Mouse (Mus musculus) neural tube, embryonic 15.5 days (tissue): ENCODE measurements around the gene Crb1. TPM values are rescaled to one million over a fixed set of nuclear protein-coding genes. Genes with fewer than 3 reads are reported as not detected.

Experiments
- ATAC-seq: fragments of 200-750 bp; cut with Nextera tagmentation; 2 replicates; pipeline ENCODE4 v1.8.0; 2017; ENCODE audit warnings: mild to moderate bottlenecking, moderate TSS enrichment, moderate library complexity; ENCODE audit not compliant: low FRiP score
- H3K27ac ChIP-seq: fragments of 300-500 bp; sonication (generic); replicated peaks from 2 replicates; pipeline ENCODE4 v1.5.1; 2015; ENCODE audit warnings: mild to moderate bottlenecking, inconsistent platforms
- H3K27me3 ChIP-seq: fragments of 300-500 bp; sonication (generic); replicated peaks from 2 replicates; pipeline ENCODE4 v1.6.1; 2015; ENCODE audit warnings: inconsistent platforms
- H3K36me3 ChIP-seq: fragments of 300-500 bp; sonication (generic); 2 replicates; pipeline ENCODE4 v1.6.1; 2015; ENCODE audit warnings: inconsistent platforms
- H3K4me1 ChIP-seq: fragments of 300-500 bp; sonication (generic); 2 replicates; pipeline ENCODE4 v1.6.1; 2015; ENCODE audit warnings: inconsistent platforms
- H3K4me2 ChIP-seq: fragments of 300-500 bp; sonication (generic); 2 replicates; pipeline ENCODE4 v1.6.1; 2015; ENCODE audit warnings: inconsistent platforms, mild to moderate bottlenecking, moderate library complexity
- H3K4me3 ChIP-seq: fragments of 300-500 bp; sonication (generic); replicated peaks from 2 replicates; pipeline ENCODE4 v1.5.1; 2015; ENCODE audit warnings: mild to moderate bottlenecking, inconsistent platforms
- H3K9ac ChIP-seq: fragments of 300-500 bp; sonication (generic); replicated peaks from 2 replicates; pipeline ENCODE4 v1.6.1; 2015; ENCODE audit warnings: mild to moderate bottlenecking, inconsistent platforms
- H3K9me3 ChIP-seq: fragments of 300-500 bp; sonication (generic); replicated peaks from 2 replicates; pipeline ENCODE4 v1.6.1; 2016; ENCODE audit warnings: inconsistent platforms
- WGBS: fragments of 180-500 bp; shearing (Covaris S2); methylation state at CpG from one replicate; pipeline ENCODE4 v1.1.7; 2015; ENCODE audit warnings: mixed read lengths; 5-methylcytosine and 5-hydroxymethylcytosine counted together
- polyA plus RNA-seq: library from polyadenylated mRNA; unstranded; fragments of >200 nt; fragmentation: Nextera tagmentation; extraction: Ambion mirVana; gene quantifications from 2 replicates; pipeline ENCODE4 v1.2.1, GENCODE M21; 2015

Crb1 gene
- polyA plus RNA-seq, 1 experiment from 2014 or later = 0.95 TPM

GRCm38 (mm10) chr1:139391747-139392146, 14.8 kb upstream of the Crb1 start:
- Histone ChIP-seq H3K4me1 (0 out of 2 replicates have a peak, but pooled peaks cover 3% of the 10 kb centered on the region), H3K36me3 (no peaks in the 10 kb centered on the region), H3K4me2 (no peak overlapping the region), H3K9me3 (no peaks in the 10 kb centered on the region), H3K9ac (no peak overlapping the region), H3K27ac (no peak overlapping the region), H3K27me3 (no peaks in the 10 kb centered on the region), H3K4me3 (no peak overlapping the region)
- WGBS = 15% methylated on average over 2 of the region's 2 CpGs
- no peak for ATAC-seq

DNA sequence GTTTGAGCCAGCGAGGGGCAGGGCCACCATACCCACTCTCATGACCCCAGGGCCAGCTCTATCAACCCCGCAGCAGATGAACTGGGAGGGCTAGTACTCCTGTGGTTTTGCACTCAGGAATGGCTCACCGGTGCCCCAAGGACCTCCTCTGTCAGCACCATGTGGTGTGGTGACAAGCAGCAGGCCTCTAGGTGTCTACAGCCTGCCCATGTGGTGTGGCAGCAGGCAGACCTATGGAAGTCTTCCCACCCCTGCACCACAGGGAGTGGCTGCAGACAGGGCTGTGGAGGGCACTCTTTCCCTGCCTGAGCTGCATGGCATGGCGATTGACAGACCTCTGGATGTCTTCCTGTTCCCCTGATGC, 2.7 kb upstream of the Crb1 start:
- Histone ChIP-seq H3K4me3 (no peak overlapping the region), H3K4me1 (peaks cover 13% of the 10 kb centered on the region), H3K9me3 (no peaks in the 10 kb centered on the region), H3K27ac (no peak overlapping the region), H3K9ac (no peak overlapping the region), H3K4me2 (no peak overlapping the region), H3K27me3 (no peaks in the 10 kb centered on the region), H3K36me3 (no peaks in the 10 kb centered on the region)
- WGBS = 43% methylated on average over 4 of the region's 4 CpGs
- no peak for ATAC-seq

DNA sequence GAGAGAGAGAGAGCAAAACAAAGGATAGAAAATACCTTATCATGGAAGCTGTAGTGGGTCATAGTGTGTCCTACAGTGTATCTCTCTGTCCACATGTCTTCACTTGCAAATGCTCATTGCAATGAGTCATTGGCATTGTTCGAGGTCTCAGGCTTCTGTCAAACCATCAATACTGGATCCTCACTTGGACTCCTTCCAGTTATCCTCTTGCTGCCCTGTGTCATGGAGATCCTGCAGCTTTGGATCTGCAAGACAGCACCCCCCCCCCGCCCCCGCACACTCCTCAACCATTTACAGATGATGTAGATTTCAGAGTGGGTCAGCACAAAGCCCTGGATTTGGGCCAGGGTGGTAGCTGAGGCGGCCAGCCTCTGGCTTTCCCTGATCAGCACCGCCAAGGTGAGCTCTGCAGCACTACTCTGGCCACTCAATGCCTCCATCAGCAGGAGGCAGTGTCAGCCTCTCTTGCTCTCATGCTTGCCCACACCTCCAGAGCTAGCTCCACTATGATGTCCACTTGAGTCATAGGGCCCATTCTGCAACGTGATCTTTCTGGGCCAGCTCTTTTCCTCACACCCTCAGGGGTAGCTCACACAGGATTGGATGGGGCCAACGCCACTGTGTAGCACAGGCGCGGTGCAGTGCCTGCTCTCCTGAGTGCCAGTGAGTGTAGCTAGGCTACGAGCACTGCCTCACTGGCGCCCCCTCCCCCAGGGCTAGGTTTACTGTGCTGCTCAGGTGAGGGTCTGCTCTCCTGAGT, 2.1 kb upstream of the Crb1 start:
- Histone ChIP-seq H3K4me1 (peaks cover 13% of the 10 kb centered on the region), H3K27me3 (no peaks in the 10 kb centered on the region), H3K27ac (no peak overlapping the region), H3K4me2 (no peak overlapping the region), H3K9me3 (no peaks in the 10 kb centered on the region), H3K4me3 (no peak overlapping the region), H3K9ac (no peak overlapping the region), H3K36me3 (no peaks in the 10 kb centered on the region)
- WGBS = 34% methylated on average over 11 of the region's 11 CpGs
- ATAC-seq = 0 out of 2 replicates have a peak, but pooled peaks have one; percentile 39

DNA sequence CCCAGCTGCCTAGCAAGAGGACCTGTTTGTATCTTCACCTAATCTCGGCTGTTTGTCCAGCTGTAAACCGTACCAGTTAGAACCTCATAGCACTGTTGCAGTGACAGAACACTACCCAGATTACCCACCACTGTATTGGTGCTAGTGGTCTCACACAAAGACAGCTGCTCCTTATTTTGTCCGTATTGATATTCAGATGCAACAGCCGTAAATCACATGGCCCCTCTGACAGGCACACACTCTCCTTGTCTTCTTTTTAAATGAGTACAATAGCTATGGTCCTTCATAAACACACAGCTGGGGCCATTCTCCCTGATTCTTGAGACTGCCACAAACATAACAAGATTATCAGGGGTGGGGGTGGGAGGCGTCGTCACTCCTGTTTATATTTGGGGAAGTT, 1.0 kb downstream of the Crb1 start:
- Histone ChIP-seq H3K4me2 (peak overlapping the region; percentile 51), H3K4me1 (peaks cover 13% of the 10 kb centered on the region), H3K9me3 (no peaks in the 10 kb centered on the region), H3K9ac (no peak overlapping the region), H3K27ac (no peak overlapping the region), H3K36me3 (no peaks in the 10 kb centered on the region), H3K4me3 (peak overlapping the region; percentile 17; the same call in 1 of the 2 replicates), H3K27me3 (no peaks in the 10 kb centered on the region)
- ATAC-seq = no peak
- WGBS = 12% methylated on average over 6 of the region's 6 CpGs

DNA sequence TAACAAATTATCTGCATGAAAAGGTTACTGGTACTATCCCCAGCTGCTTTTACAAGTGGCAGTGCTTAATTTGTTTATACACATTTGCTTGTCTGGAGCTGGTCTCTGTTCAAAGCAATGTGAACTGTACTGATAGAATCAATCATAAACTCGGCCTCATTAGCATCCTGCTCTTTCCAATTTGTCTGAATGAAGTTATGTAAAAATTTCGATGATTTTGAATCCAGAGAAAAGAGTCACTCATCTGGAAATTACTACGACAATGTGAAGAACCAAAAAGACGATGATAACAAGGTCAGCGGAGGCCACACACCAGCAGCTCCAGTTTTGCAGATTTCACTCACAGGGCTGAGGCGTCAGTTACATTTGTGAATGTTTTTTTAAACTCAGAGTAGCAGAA, 5.6 kb downstream of the Crb1 start:
- no peak overlapping the region for H3K9ac ChIP-seq
- 71% methylated on average over 6 of the region's 6 CpGs for WGBS
- ATAC-seq = no peak
- no peak overlapping the region for H3K4me3 ChIP-seq
- no peaks in the 10 kb centered on the region for H3K9me3 ChIP-seq
- no peaks in the 10 kb centered on the region for H3K27me3 ChIP-seq
- no peaks in the 10 kb centered on the region for H3K36me3 ChIP-seq
- H3K4me2 ChIP-seq = no peak overlapping the region
- peaks cover 7% of the 10 kb centered on the region for H3K4me1 ChIP-seq
- H3K27ac ChIP-seq = no peak overlapping the region

- 34% methylated on average over 4 of the region's 4 CpGs for WGBS
- no peak for ATAC-seq
- Histone ChIP-seq H3K27me3 (no peaks in the 10 kb centered on the region), H3K4me3 (no peak overlapping the region), H3K36me3 (no peaks in the 10 kb centered on the region), H3K4me2 (no peak overlapping the region), H3K4me1 (peaks cover 11% of the 10 kb centered on the region), H3K9ac (no peak overlapping the region), H3K27ac (no peak overlapping the region), H3K9me3 (no peaks in the 10 kb centered on the region)
These were observed 28.3 kb downstream of the Crb1 start for GRCm38 (mm10) chr1:139348566-139348965.

GRCm38 (mm10) chr1:139346602-139347371, 30.1 kb downstream of the Crb1 start:
- ATAC-seq = peak; percentile 89
- Histone ChIP-seq H3K27me3 (no peaks in the 10 kb centered on the region), H3K4me3 (no peak overlapping the region), H3K4me2 (peak overlapping the region; percentile 26), H3K36me3 (no peaks in the 10 kb centered on the region), H3K4me1 (peaks cover 11% of the 10 kb centered on the region), H3K27ac (peak overlapping the region; percentile 70), H3K9me3 (no peaks in the 10 kb centered on the region), H3K9ac (no peak overlapping the region)
- 39% methylated on average over 11 of the region's 11 CpGs for WGBS

GRCm38 (mm10) chr1:139346030-139346601, 30.8 kb downstream of the Crb1 start:
- Histone ChIP-seq H3K4me2 (no peak overlapping the region), H3K9ac (no peak overlapping the region), H3K4me3 (no peak overlapping the region), H3K36me3 (no peaks in the 10 kb centered on the region), H3K27me3 (no peaks in the 10 kb centered on the region), H3K4me1 (peaks cover 11% of the 10 kb centered on the region), H3K27ac (peak overlapping the region; percentile 70), H3K9me3 (no peaks in the 10 kb centered on the region)
- 42% methylated on average over 6 of the region's 6 CpGs for WGBS
- ATAC-seq = peak; percentile 48

- WGBS = 0% methylated on average over 1 of the region's 2 CpGs
- H3K4me1 ChIP-seq = no peaks in the 10 kb centered on the region
- peak; percentile 81 for ATAC-seq
- no peak overlapping the region for H3K4me2 ChIP-seq
- no peaks in the 10 kb centered on the region for H3K27me3 ChIP-seq
- H3K9me3 ChIP-seq = no peaks in the 10 kb centered on the region
- H3K9ac ChIP-seq = no peak overlapping the region
- no peak overlapping the region for H3K4me3 ChIP-seq
- H3K27ac ChIP-seq = no peak overlapping the region
- H3K36me3 ChIP-seq = no peaks in the 10 kb centered on the region
These were observed 36.6 kb downstream of the Crb1 start for GRCm38 (mm10) chr1:139340178-139340859.

- ATAC-seq = no peak
- WGBS = 65% methylated on average over 2 of the region's 2 CpGs
- Histone ChIP-seq H3K36me3 (no peaks in the 10 kb centered on the region), H3K4me3 (no peak overlapping the region), H3K9me3 (no peaks in the 10 kb centered on the region), H3K4me1 (no peaks in the 10 kb centered on the region), H3K4me2 (no peak overlapping the region), H3K27me3 (no peaks in the 10 kb centered on the region), H3K9ac (no peak overlapping the region), H3K27ac (no peak overlapping the region)
These were observed 39.9 kb downstream of the Crb1 start for GRCm38 (mm10) chr1:139336997-139337396.

DNA sequence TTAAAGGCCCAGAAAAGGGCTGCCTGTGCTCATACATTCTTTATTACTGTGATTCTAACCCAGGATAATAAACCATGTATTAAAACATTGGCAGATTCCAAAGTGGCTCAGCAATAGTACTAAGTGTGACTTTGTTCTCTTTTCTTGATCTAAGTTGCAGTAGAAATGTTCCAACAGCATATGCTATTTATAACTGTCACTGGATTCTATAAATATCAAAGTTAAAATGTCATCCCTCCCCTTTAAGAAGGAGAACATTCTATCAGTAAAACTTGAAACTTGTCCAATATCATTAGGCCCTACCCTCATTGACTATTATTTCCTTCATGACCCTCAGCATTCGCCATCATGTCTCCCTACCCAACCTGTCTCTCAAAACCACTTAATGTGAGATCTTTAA, 48.1 kb downstream of the Crb1 start:
- WGBS = 91% methylated on average over 1 of the region's 1 CpGs
- no peaks in the 10 kb centered on the region for H3K4me1 ChIP-seq
- H3K27ac ChIP-seq = no peak overlapping the region
- H3K4me2 ChIP-seq = no peak overlapping the region
- H3K4me3 ChIP-seq = no peak overlapping the region
- H3K36me3 ChIP-seq = no peaks in the 10 kb centered on the region
- H3K9me3 ChIP-seq = no peaks in the 10 kb centered on the region
- no peak overlapping the region for H3K9ac ChIP-seq
- no peaks in the 10 kb centered on the region for H3K27me3 ChIP-seq
- ATAC-seq = no peak
